Mouse (Mus musculus): ENCODE measurements around the gene Gm13279.
"Not testable (repeated sequence)": the region's sequence is repeated elsewhere in the genome, so short reads cannot be mapped to it uniquely, and the experiment has no call there.

GRCm38 (mm10) chr4:88782335-88782734 lies 14.9 kb upstream of the Gm13279 start:
- TF ChIP-seq CTCF (IDR thresholded peaks at IDR 0.05; ENCODE audit: borderline replicate concordance, insufficient read depth, low read depth, low read length); POLR2A (IDR thresholded peaks at IDR 0.05; ENCODE audit: borderline replicate concordance, insufficient read depth, low read length): not testable (repeated sequence)

Measured in cerebellum, adult 2 months (tissue).